Mouse (Mus musculus) embryonic facial prominence, embryonic 15.5 days (tissue): Measurements from ENCODE around the gene Slc9a8. TPM values are rescaled to one million over a fixed set of nuclear protein-coding genes. Genes with fewer than 3 reads are reported as not detected.
A peak's percentile ranks its signal among the peaks of the same experiment; 100 is the strongest.

Source experiments
- ATAC-seq: fragments of 200-750 bp; cut with Nextera tagmentation; 2 replicates; pipeline ENCODE4 v1.8.0; 2017; ENCODE audit warnings: low read depth, moderate TSS enrichment; ENCODE audit not compliant: insufficient number of reproducible peaks, low FRiP score, low TSS enrichment
- H3K27ac ChIP-seq: fragments of 300-500 bp; sonication (generic); replicated peaks from 2 replicates; pipeline ENCODE4 v1.5.1; 2015; ENCODE audit warnings: mild to moderate bottlenecking, inconsistent platforms
- H3K27me3 ChIP-seq: fragments of 300-500 bp; sonication (generic); 2 replicates; pipeline ENCODE4 v1.6.1; 2015; ENCODE audit warnings: inconsistent platforms
- H3K36me3 ChIP-seq: fragments of 300-500 bp; sonication (generic); 2 replicates; pipeline ENCODE4 v1.6.1; 2015; ENCODE audit warnings: mild to moderate bottlenecking, inconsistent platforms
- H3K4me1 ChIP-seq: fragments of 300-500 bp; sonication (generic); 2 replicates; pipeline ENCODE4 v1.6.1; 2015; ENCODE audit warnings: inconsistent platforms
- H3K4me2 ChIP-seq: fragments of 300-500 bp; sonication (generic); replicated peaks from 2 replicates; pipeline ENCODE4 v1.6.1; 2015; ENCODE audit warnings: mild to moderate bottlenecking, inconsistent platforms
- H3K4me3 ChIP-seq: fragments of 300-500 bp; sonication (generic); replicated peaks from 2 replicates; pipeline ENCODE4 v1.5.1; 2015; ENCODE audit warnings: mild to moderate bottlenecking, inconsistent platforms
- H3K9ac ChIP-seq: fragments of 300-500 bp; sonication (generic); 2 replicates; pipeline ENCODE4 v1.6.1; 2015; ENCODE audit warnings: inconsistent platforms
- H3K9me3 ChIP-seq: fragments of 300-500 bp; sonication (generic); replicated peaks from 2 replicates; pipeline ENCODE4 v1.6.1; 2016; ENCODE audit warnings: inconsistent platforms
- WGBS: fragments of 180-500 bp; shearing (Covaris S2); methylation state at CpG from one replicate; pipeline ENCODE4 v1.1.7; 2015; 5-methylcytosine and 5-hydroxymethylcytosine counted together
- polyA plus RNA-seq: library from polyadenylated mRNA; unstranded; fragments of >200 nt; fragmentation: Nextera tagmentation; extraction: Ambion mirVana; gene quantifications from 2 replicates; pipeline ENCODE4 v1.2.1, GENCODE M21; 2015

Slc9a8 gene
- polyA plus RNA-seq, 1 experiment from 2014 or later: 20.5 TPM

- no peak overlapping the region for H3K27ac ChIP-seq
- no peaks in the 10 kb centered on the region for H3K27me3 ChIP-seq
- no peak overlapping the region for H3K4me2 ChIP-seq
- no peak overlapping the region for H3K4me3 ChIP-seq
- WGBS: 76% methylated on average over 6 of the region's 6 CpGs
- H3K36me3 ChIP-seq: peaks cover 79% of the 10 kb centered on the region
- H3K9me3 ChIP-seq: no peaks in the 10 kb centered on the region
- no peak for ATAC-seq
- H3K4me1 ChIP-seq: no peaks in the 10 kb centered on the region
- no peak overlapping the region for H3K9ac ChIP-seq
Observed at GRCm38 (mm10) chr2:167468444-167468843, 46.9 kb downstream of the Slc9a8 start.

DNA sequence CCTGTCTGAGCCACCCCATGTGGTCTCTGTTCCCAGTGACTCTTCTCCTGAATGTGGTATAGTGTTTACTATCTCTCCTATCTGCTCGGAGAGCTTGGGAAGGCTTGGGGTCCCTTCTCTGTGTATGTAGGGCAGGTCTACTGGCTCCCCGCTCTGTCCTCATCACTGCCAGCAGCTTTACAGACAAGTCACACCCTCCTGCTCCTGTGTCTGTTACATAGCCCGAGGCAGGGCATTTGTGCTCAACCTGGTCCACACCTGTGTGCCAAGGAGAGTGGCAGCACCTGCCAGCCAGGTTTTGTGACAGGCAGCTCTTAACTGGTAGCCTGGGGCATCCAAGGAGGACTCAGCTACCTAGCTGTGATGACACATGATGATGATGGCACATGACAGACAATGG is 49.1 kb downstream of the Slc9a8 start:
- Histone ChIP-seq H3K4me3 (no peak overlapping the region), H3K27ac (no peak overlapping the region), H3K4me1 (no peaks in the 10 kb centered on the region), H3K9me3 (no peaks in the 10 kb centered on the region), H3K27me3 (no peaks in the 10 kb centered on the region), H3K9ac (no peak overlapping the region), H3K36me3 (peaks cover 84% of the 10 kb centered on the region), H3K4me2 (no peak overlapping the region)
- ATAC-seq: no peak
- 71% methylated on average over 3 of the region's 3 CpGs for WGBS

DNA sequence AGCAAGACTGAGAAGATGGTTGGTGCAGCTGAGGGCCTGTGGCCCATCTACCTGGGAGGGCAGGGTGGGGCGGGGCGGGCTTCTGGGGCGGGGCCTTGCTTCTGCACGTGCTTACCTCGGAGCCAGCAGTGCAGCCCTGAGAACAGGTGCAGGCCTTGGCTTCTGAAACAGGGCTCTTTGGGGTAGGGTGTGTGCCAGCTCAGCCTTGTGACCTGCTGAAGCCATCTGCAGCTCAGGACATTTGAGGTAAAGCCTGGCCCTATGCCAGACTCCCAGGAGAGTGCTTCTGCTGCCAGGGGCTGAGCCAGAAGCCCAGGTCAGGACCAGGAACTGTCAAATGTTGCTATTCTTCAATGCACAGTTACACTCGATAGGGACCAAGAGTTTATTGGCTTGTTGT is 50.1 kb downstream of the Slc9a8 start:
- no peak overlapping the region for H3K9ac ChIP-seq
- H3K4me3 ChIP-seq: no peak overlapping the region
- no peak overlapping the region for H3K4me2 ChIP-seq
- no peaks in the 10 kb centered on the region for H3K27me3 ChIP-seq
- H3K36me3 ChIP-seq: peaks cover 74% of the 10 kb centered on the region
- no peaks in the 10 kb centered on the region for H3K9me3 ChIP-seq
- ATAC-seq: no peak
- no peak overlapping the region for H3K27ac ChIP-seq
- 78% methylated on average over 6 of the region's 6 CpGs for WGBS
- peaks cover 10% of the 10 kb centered on the region for H3K4me1 ChIP-seq

DNA sequence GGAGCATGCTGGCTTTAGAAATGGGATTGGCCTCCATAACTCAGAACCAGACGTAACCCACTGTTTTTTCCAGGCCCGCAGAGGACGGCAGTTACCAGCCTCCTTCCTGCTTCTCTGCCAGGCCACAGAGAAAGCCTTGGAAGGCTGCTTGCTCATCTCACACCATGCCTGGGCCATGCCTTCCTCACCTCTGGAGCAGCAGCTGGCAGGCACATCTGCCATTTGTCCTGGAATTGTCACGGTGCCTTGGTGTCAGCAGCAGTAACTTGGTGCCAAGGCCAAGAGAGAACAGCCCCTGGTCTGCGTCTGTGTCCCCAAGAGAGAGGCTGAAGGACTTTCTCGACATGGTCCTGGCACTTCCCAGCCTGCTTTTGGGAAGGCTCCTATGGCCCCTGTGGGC is 52.7 kb downstream of the Slc9a8 start:
- Histone ChIP-seq H3K4me2 (no peak overlapping the region), H3K27ac (no peak overlapping the region), H3K9ac (no peak overlapping the region), H3K27me3 (no peaks in the 10 kb centered on the region), H3K4me3 (no peak overlapping the region), H3K4me1 (peaks cover 15% of the 10 kb centered on the region), H3K36me3 (peaks cover 65% of the 10 kb centered on the region), H3K9me3 (no peaks in the 10 kb centered on the region)
- no peak for ATAC-seq
- WGBS: 76% methylated on average over 6 of the region's 6 CpGs

- Histone ChIP-seq H3K36me3 (peaks cover 57% of the 10 kb centered on the region), H3K4me3 (no peak overlapping the region), H3K4me1 (peaks cover 15% of the 10 kb centered on the region), H3K9me3 (no peaks in the 10 kb centered on the region), H3K27ac (peak overlapping the region; percentile 55), H3K4me2 (no peak overlapping the region), H3K9ac (no peak overlapping the region), H3K27me3 (no peaks in the 10 kb centered on the region)
- WGBS: 78% methylated on average over 5 of the region's 5 CpGs
- ATAC-seq: no peak
Observed at GRCm38 (mm10) chr2:167475596-167475995, 54.1 kb downstream of the Slc9a8 start.

- Histone ChIP-seq H3K36me3 (peaks cover 52% of the 10 kb centered on the region), H3K4me1 (peaks cover 15% of the 10 kb centered on the region), H3K27me3 (no peaks in the 10 kb centered on the region), H3K9me3 (no peaks in the 10 kb centered on the region), H3K9ac (no peak overlapping the region), H3K27ac (peak overlapping the region; percentile 55), H3K4me2 (no peak overlapping the region), H3K4me3 (no peak overlapping the region)
- 17% methylated on average over 7 of the region's 7 CpGs for WGBS
- peak; percentile 49 for ATAC-seq
Observed at GRCm38 (mm10) chr2:167476200-167476688, 54.7 kb downstream of the Slc9a8 start.

GRCm38 (mm10) chr2:167476762-167477161 is 55.2 kb downstream of the Slc9a8 start:
- Histone ChIP-seq H3K27ac (peak overlapping the region; percentile 55; the same call in 1 of the 2 replicates), H3K4me1 (peaks cover 15% of the 10 kb centered on the region), H3K9ac (no peak overlapping the region), H3K9me3 (no peaks in the 10 kb centered on the region), H3K4me2 (no peak overlapping the region), H3K4me3 (no peak overlapping the region), H3K27me3 (no peaks in the 10 kb centered on the region), H3K36me3 (peaks cover 47% of the 10 kb centered on the region)
- ATAC-seq: no peak
- 72% methylated on average over 4 of the region's 4 CpGs for WGBS

GRCm38 (mm10) chr2:167478128-167478527 is 56.6 kb downstream of the Slc9a8 start:
- ATAC-seq: no peak

DNA sequence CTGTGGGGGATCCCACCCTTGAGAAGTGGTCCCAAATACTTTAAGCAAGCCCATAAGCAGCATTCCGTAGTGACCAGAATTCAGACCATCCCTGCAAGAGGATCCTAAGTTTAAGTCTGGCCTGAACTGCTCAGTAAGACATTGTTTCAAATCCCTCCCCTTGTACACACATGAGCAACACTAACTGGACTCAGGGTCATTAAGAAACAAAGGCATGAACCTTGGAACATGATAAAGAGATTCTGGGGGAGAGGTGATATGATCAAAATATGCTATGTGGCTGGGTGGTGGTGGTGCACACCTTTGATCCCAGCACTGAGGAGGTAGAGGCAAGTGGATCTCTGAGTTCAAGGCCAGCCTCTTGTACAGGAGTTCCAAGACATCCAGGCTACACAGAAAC is 58.0 kb downstream of the Slc9a8 start:
- no peak overlapping the region for H3K4me2 ChIP-seq
- H3K4me3 ChIP-seq: no peak overlapping the region
- H3K27ac ChIP-seq: no peak overlapping the region
- peaks cover 15% of the 10 kb centered on the region for H3K4me1 ChIP-seq
- H3K36me3 ChIP-seq: peaks cover 43% of the 10 kb centered on the region
- H3K9ac ChIP-seq: no peak overlapping the region
- H3K9me3 ChIP-seq: no peaks in the 10 kb centered on the region
- 92% methylated on average over 1 of the region's 1 CpGs for WGBS
- no peaks in the 10 kb centered on the region for H3K27me3 ChIP-seq
- no peak for ATAC-seq

More at GRCm38 (mm10) chr2:167478128-167478527, 56.6 kb downstream of the Slc9a8 start:
- Histone ChIP-seq H3K27me3 (no peaks in the 10 kb centered on the region), H3K9ac (no peak overlapping the region), H3K27ac (no peak overlapping the region), H3K4me2 (no peak overlapping the region), H3K9me3 (no peaks in the 10 kb centered on the region), H3K4me1 (peaks cover 15% of the 10 kb centered on the region), H3K4me3 (no peak overlapping the region), H3K36me3 (peaks cover 44% of the 10 kb centered on the region)
- WGBS: 38% methylated on average over 2 of the region's 2 CpGs

GRCm38 (mm10) chr2:167482681-167483080 is 61.2 kb downstream of the Slc9a8 start:
- Histone ChIP-seq H3K36me3 (peaks cover 36% of the 10 kb centered on the region), H3K9ac (no peak overlapping the region), H3K4me3 (no peak overlapping the region), H3K27ac (no peak overlapping the region), H3K9me3 (no peaks in the 10 kb centered on the region), H3K4me1 (peaks cover 18% of the 10 kb centered on the region), H3K4me2 (no peak overlapping the region), H3K27me3 (no peaks in the 10 kb centered on the region)
- 91% methylated on average over 4 of the region's 4 CpGs for WGBS
- ATAC-seq: no peak

- peaks cover 36% of the 10 kb centered on the region for H3K36me3 ChIP-seq
- ATAC-seq: no peak
- H3K27ac ChIP-seq: no peak overlapping the region
- no peak overlapping the region for H3K9ac ChIP-seq
- H3K27me3 ChIP-seq: no peaks in the 10 kb centered on the region
- H3K4me2 ChIP-seq: no peak overlapping the region
- 89% methylated on average over 27 of the region's 27 CpGs for WGBS
- H3K4me3 ChIP-seq: no peak overlapping the region
- H3K4me1 ChIP-seq: peaks cover 18% of the 10 kb centered on the region
- H3K9me3 ChIP-seq: no peaks in the 10 kb centered on the region
Observed at GRCm38 (mm10) chr2:167483081-167483826, 61.7 kb downstream of the Slc9a8 start.
